Mouse (Mus musculus) thymus, postnatal 36 days (tissue): Measurements from ENCODE around the gene Eml5.

Experiments
- DNase-seq, 2 experiments: peaks; one replicate each; pipeline ENCODE4 v3.0.0; 2022; ENCODE audit warnings: mixed read lengths in 2 of 2

Gene Eml5

GRCm38 (mm10) chr12:98832929-98833598 is 68.2 kb downstream of the Eml5 start:
- no peak for DNase-seq

GRCm38 (mm10) chr12:98831122-98831521 is 70.2 kb downstream of the Eml5 start:
- no peak for DNase-seq

DNA sequence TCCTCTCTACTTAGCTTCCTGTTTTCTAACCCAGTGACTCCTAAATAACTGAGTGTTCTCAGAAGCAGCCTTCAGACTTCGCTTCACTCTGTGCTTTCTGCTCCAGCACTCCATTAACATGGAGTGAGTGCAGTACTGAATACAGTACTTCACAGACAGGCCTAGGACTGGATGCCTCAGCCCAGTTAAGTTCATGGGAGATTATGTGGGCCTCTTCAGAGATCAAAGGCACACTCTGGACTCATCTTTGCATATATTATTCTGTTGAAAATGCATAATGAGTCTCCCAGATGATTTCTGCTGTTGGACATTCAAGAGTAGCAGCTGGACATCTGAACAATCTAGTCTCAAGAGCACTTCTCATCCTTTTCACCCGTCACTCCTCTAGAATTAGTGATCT is 80.5 kb downstream of the Eml5 start:
- DNase-seq, result no peak

- DNase-seq, result no peak
Measured at GRCm38 (mm10) chr12:98804078-98804748, 97.1 kb downstream of the Eml5 start.

GRCm38 (mm10) chr12:98802245-98802644 is 99.0 kb downstream of the Eml5 start:
- no peak for DNase-seq

GRCm38 (mm10) chr12:98800334-98800733 is 101.0 kb downstream of the Eml5 start:
- DNase-seq, result peak; percentile 19 to 37

GRCm38 (mm10) chr12:98795731-98796318 is 105.5 kb downstream of the Eml5 start:
- no peak for DNase-seq

DNA sequence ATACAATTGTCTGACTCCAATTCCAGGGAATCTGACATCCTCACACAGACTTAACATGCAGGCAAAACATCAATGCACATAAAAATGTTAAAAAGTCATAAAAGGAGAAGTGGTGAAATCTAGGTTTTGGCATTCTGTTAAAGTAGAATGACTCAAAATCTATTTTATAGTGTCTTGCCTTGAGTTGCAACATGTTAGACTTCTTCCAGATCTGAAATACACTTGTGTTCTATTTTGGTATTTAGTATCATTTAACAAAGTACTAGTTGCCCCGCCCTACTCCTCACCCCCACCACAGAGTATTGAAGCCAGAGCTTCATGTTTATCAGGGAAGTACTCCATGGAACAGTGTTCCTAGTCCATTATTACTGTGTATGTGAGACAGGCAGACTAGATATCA is 117.0 kb downstream of the Eml5 start:
- no peak for DNase-seq

- no peak for DNase-seq
Measured at GRCm38 (mm10) chr12:98779148-98779547, 122.1 kb downstream of the Eml5 start.

DNA sequence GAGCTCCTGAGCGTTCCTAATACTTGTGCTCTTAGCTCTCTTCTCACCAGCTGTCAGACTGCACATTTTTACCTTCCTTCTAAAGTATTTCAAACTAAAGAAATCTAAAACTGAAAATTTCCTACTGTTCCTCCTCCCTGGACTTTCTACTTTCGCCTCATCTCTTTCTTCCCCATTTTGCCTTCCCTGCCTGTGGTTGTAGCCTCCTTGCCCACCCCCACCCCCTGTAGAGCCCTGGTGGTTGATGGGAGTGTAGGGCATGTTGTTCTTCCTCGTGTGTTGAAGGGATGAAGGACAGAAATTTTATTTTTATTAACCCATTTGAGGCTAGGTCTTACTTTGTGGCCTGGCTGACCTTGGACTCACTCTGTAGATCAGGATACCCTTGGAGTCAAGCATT is 123.8 kb downstream of the Eml5 start:
- DNase-seq, result no peak

DNA sequence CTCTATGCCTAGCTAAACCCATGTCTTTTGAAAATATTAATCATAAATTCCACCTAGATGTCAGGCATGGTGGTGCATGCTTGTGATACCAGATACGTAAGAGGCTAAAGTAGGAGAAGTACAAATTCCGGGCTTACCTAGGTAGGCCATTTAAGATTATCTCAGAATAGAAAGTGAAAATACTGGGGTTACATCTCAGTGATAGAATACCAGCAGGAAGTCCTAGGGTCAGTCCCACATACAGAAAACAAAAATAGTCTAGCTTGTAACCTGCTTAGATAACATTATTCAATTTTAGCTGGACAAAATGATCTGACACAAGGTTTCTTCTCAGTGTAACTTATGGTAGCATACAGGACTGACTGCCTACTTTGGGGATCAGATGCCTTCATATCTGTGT is 135.0 kb downstream of the Eml5 start:
- no peak for DNase-seq

- no peak for DNase-seq
Measured at GRCm38 (mm10) chr12:98759700-98760099, 141.6 kb downstream of the Eml5 start.

DNA sequence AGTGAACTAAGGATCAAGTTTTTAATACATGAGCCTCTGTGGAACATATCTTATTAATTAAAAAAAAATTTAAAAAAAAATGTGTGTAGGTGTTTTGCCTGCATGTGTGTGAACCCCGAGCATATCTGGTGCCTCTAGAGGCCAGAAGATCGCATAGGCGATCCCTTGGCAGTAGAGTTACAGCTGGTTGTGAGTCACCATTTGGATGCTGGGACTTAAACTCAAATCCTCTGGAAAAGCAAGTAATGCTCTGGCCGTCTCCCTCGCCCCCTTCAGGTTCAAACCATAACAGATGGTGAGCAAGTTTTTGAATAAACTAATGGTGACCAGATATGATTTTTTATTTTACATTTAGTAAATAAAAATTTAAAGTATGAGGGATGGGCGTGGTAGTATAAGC is 143.6 kb downstream of the Eml5 start:
- no peak for DNase-seq

- DNase-seq, result peak; percentile 36 to 45
Measured at GRCm38 (mm10) chr12:98747380-98747753, 153.9 kb downstream of the Eml5 start.

GRCm38 (mm10) chr12:98746746-98747379 is 154.4 kb downstream of the Eml5 start, which contains the start of gene Zc3h14:
TSS of gene Zc3h14 (plus strand) at chr12:98746964.
- DNase-seq, result peak; percentile 94

DNA sequence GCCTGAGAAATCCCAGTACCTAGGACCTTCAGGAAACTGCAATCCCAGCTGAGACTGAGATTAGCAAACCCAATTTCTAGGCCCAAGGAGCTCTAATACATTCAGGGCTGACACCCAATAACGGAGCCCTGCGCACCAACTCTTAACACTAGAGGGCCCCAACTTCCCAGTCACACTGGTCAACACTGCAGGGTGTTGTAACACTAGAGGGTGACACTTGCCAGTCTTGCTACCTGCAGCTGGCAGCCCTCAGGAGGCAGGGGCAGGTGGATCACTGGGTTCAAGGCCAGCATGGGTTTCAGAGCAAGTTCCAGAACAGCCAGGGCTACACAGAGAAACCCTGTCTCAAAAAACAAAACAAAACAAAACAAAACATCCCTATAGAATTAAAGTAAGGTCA is 155.2 kb downstream of the Eml5 start:
- peak; percentile 60 to 71 for DNase-seq

DNA sequence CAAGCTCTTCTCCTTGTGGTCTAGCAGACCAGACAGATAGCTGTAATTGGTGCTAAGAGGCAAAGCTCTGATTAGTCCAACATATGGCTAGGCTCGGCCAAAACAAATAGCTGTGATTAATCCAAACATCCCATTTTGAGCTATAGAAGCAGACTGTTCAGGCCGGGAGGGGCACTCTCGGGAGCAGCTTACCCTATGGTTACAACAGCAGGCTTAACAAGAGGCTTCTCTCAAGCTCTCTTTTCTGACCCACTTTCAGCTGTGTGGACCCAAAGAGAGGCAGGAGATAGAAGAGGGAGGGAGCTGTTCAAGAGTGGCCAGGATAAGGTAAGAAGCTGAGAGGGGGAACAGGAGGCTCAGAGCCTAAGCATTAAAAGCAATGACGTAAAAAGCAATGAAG is 155.7 kb downstream of the Eml5 start:
- DNase-seq, result no peak

GRCm38 (mm10) chr12:98741011-98741501 is 160.2 kb downstream of the Eml5 start:
- no peak for DNase-seq

DNA sequence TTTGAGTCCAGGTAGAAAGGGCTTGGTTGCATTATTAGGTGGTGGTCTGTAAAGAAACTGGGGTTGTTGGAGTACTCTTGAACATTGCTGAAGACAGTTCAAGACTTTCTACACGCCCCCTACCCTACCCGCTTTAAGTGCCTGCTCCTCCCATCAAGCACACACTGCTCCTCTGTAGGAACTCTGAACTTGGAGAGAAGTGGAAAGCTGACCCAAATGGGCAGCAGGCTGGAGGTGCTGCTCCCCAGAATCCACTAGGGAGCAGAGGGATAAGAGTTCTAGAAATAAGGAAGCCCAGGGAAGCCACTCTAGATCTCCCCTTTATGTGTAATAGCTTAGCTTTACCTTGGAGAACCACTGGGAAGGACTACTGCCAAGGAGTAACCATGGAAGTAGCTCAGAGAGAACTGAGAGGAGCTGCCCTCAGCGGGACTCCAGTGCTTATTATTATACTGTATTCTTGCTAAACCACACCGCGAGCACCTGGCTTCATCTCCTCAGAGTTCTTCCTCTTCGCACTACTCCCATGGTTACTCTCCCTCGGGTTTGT is 163.4 kb downstream of the Eml5 start:
- no peak for DNase-seq

- DNase-seq, result no peak
Measured at GRCm38 (mm10) chr12:98736951-98737800, 164.1 kb downstream of the Eml5 start, which contains the start of gene Ptpn21. TSS of gene Ptpn21 (minus strand) at chr12:98737405.
